Mouse (Mus musculus): ENCODE results near the gene Kdf1. TPM values are rescaled to one million over a fixed set of nuclear protein-coding genes. Genes with fewer than 3 reads are reported as not detected.

The Kdf1 gene
- total and polyA plus RNA-seq, 3 experiments = not detected

DNA sequence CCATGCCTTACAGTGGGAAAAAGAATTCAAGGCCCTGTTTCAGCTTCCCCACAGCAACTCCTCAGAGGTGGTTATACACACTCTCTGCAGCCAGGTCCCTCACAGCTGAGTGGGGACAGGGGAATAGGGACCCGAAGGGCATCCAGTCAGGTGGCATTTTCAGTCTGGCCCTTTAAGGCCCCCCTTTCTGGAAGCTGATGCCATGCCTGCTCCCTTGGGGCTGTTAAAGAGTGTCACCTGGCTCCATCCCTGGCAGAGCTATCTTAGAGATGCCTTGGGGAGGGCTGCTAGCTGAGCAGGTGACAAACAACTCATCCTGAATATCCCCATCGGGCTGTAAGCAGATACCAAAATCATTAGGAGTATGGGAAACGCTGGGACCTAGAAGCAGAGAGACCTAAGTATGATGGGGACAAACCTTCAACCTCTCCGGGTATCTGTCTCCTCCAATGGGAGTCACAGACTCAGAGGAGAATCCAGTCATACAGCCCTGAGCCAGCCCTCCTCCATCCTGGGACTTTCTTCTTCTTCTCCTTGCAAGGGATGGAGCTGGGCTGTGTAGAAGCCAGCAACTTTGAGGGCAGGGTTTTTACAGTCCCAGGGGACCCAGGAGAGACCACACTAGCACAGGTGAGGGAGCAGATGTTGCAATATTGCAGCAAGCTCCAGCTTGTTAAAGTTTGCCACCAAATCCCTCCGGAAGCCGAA, 21.9 kb upstream of the Kdf1 start:
- TF ChIP-seq JUN (IDR thresholded peaks at IDR 0.05; ENCODE audit: insufficient read depth, low read depth, low read length) = no peak
- no peak for TF ChIP-seq MXI1 (IDR thresholded peaks at IDR 0.05; ENCODE audit: low read depth, low read length)
- no peak for TF ChIP-seq MEF2A (IDR thresholded peaks at IDR 0.05; ENCODE audit: borderline replicate concordance, low read depth, low read length)
- no peak for TF ChIP-seq ETS1 (conservative IDR thresholded peaks at IDR 0.05; ENCODE audit: low read depth, low read length)
- Histone ChIP-seq H3K4me1 (ENCODE audit: control insufficient read depth in 1 of 2, insufficient read depth in 2 of 2) (peaks cover 0 to 15% of the 10 kb centered on the region in 2 experiments; a peak in 2 of 4 replicates), H3K9me3 (replicated peaks; ENCODE audit: low read length) (no peaks in the 10 kb centered on the region), H3K4me2 (ENCODE audit: insufficient read depth, low read depth, poor library complexity, severe bottlenecking) (no peak overlapping the region), H3K36me3 (replicated peaks in 1 of 2; ENCODE audit: control insufficient read depth in 1 of 2, insufficient read depth in 1 of 2, low read length in 1 of 2) (no peaks in the 10 kb centered on the region), H3K27me3 (replicated peaks) (peaks cover 84% of the 10 kb centered on the region), H3K4me3 (replicated peaks in 1 of 3; ENCODE audit: low read depth in 2 of 3, low read length in 2 of 3, poor library complexity in 1 of 3) (no peak overlapping the region), H3K79me2 (replicated peaks; ENCODE audit: control insufficient read depth, extremely low read depth, insufficient read depth, poor library complexity, severe bottlenecking) (no peaks in the 10 kb centered on the region), H3K27ac (ENCODE audit: insufficient read depth, low read depth) (no peak overlapping the region), H3K9ac (ENCODE audit: insufficient read depth, low read depth) (no peak overlapping the region)
- in situ Hi-C loops (cut with MboI; ENCODE audit: low pct_ligation_motif_present, low pct_unique_long_range_greater_than_20kb, low sequenced_read_pairs) (no loop called here), dilution Hi-C loops (cut with MboI; ENCODE audit: extremely low pct_ligation_motif_present, extremely low pct_unique_long_range_greater_than_20kb, low sequenced_read_pairs) (no loop called here)
- DNase-seq (ENCODE audit: extremely low read depth) = no peak

- H3K27me3 ChIP-seq (replicated peaks) = peaks cover 83% of the 10 kb centered on the region
- dilution Hi-C loops (cut with MboI; ENCODE audit: extremely low pct_ligation_motif_present, extremely low pct_unique_long_range_greater_than_20kb, low sequenced_read_pairs) = no loop called here
Measured at GRCm38 (mm10) chr4:133497461-133498159, 21.2 kb upstream of the Kdf1 start.

More at GRCm38 (mm10) chr4:133497461-133498159, 21.2 kb upstream of the Kdf1 start:
- Histone ChIP-seq H3K9ac (ENCODE audit: insufficient read depth, low read depth) (no peak overlapping the region), H3K9me3 (replicated peaks; ENCODE audit: low read length) (no peaks in the 10 kb centered on the region), H3K36me3 (replicated peaks in 1 of 2; ENCODE audit: control insufficient read depth in 1 of 2, insufficient read depth in 1 of 2, low read length in 1 of 2) (no peaks in the 10 kb centered on the region), H3K27ac (ENCODE audit: insufficient read depth, low read depth) (no peak overlapping the region), H3K4me2 (ENCODE audit: insufficient read depth, low read depth, poor library complexity, severe bottlenecking) (peak overlapping the region; percentile 65), H3K79me2 (replicated peaks; ENCODE audit: control insufficient read depth, extremely low read depth, insufficient read depth, poor library complexity, severe bottlenecking) (no peaks in the 10 kb centered on the region), H3K4me1 (ENCODE audit: control insufficient read depth in 1 of 2, insufficient read depth in 2 of 2) (peaks cover 0 to 15% of the 10 kb centered on the region in 2 experiments; a peak in 2 of 4 replicates), H3K4me3 (replicated peaks in 1 of 3; ENCODE audit: low read depth in 2 of 3, low read length in 2 of 3, poor library complexity in 1 of 3) (no peak overlapping the region)
- in situ Hi-C loops (cut with MboI; ENCODE audit: low pct_ligation_motif_present, low pct_unique_long_range_greater_than_20kb, low sequenced_read_pairs) = no loop called here
- TF ChIP-seq TCF12 (IDR thresholded peaks at IDR 0.05; ENCODE audit: low read depth, low read length) = no peak
- TF ChIP-seq ZMIZ1 (IDR thresholded peaks at IDR 0.05; ENCODE audit: low read depth, low read length) = no peak
- no peak for TF ChIP-seq MYC (IDR thresholded peaks at IDR 0.05; ENCODE audit: low read depth, low read length)
- TF ChIP-seq USF2 (conservative IDR thresholded peaks at IDR 0.05; ENCODE audit: low read depth, low read length) = no peak
- no peak for TF ChIP-seq ELF1 (IDR thresholded peaks at IDR 0.05; ENCODE audit: low read depth, low read length)
- no peak for TF ChIP-seq RCOR1 (conservative IDR thresholded peaks at IDR 0.05; ENCODE audit: low read depth, low read length)
- no peak for TF ChIP-seq UBTF (IDR thresholded peaks at IDR 0.05; ENCODE audit: low read depth, low read length)
- TF ChIP-seq MAZ (IDR thresholded peaks at IDR 0.05; ENCODE audit: low read depth, low read length) = no peak
- TF ChIP-seq ZNF384 (IDR thresholded peaks at IDR 0.05; ENCODE audit: low read depth, low read length) = no peak
- TF ChIP-seq ZC3H11A (IDR thresholded peaks at IDR 0.05; ENCODE audit: low read depth, low read length) = no peak
- TF ChIP-seq E2F4 (IDR thresholded peaks at IDR 0.05; ENCODE audit: insufficient replicate concordance, low read depth, low read length) = no peak
- TF ChIP-seq CTCF (conservative IDR thresholded peaks at IDR 0.05 in 1 of 2, IDR thresholded peaks at IDR 0.05 in 1 of 2; ENCODE audit: low read depth in 2 of 2, low read length in 2 of 2) = no peak
- no peak for TF ChIP-seq JUN (IDR thresholded peaks at IDR 0.05; ENCODE audit: insufficient read depth, low read depth, low read length)
- TF ChIP-seq USF1 (IDR thresholded peaks at IDR 0.05; ENCODE audit: low read depth, low read length) = no peak
- TF ChIP-seq JUND (conservative IDR thresholded peaks at IDR 0.05; ENCODE audit: low read depth, low read length) = no peak
- TF ChIP-seq POLR2AphosphoS2 (IDR thresholded peaks at IDR 0.05; ENCODE audit: low read depth, low read length) = no peak
- no peak for TF ChIP-seq MEF2A (IDR thresholded peaks at IDR 0.05; ENCODE audit: borderline replicate concordance, low read depth, low read length)
- TF ChIP-seq GABPA (IDR thresholded peaks at IDR 0.05; ENCODE audit: insufficient replicate concordance, low read depth, low read length) = no peak
- no peak for TF ChIP-seq RAD21 (IDR thresholded peaks at IDR 0.05; ENCODE audit: low read depth, low read length)
- DNase-seq (ENCODE audit: extremely low read depth) = no peak

Data from CH12.LX (cell line).